Mouse (Mus musculus) lung, postnatal 36 days (tissue): Measurements from ENCODE around the gene Rab21.
"Not testable (repeated sequence)": the region's sequence is repeated elsewhere in the genome, so short reads cannot be mapped to it uniquely, and the experiment has no call there.

Experiments
- DNase-seq: peaks from one replicate; pipeline ENCODE4 v3.0.0; 2022; ENCODE audit warnings: mixed read lengths

The Rab21 gene

GRCm38 (mm10) chr10:115323295-115323694 is 7.9 kb upstream of the Rab21 start:
- DNase-seq: peak; percentile 72

GRCm38 (mm10) chr10:115321317-115322035 is 6.1 kb upstream of the Rab21 start:
- no peak for DNase-seq

GRCm38 (mm10) chr10:115318388-115318787 is 3.0 kb upstream of the Rab21 start:
- not testable (repeated sequence) for DNase-seq

GRCm38 (mm10) chr10:115316313-115316712 is 919 bp upstream of the Rab21 start:
- no peak for DNase-seq

- DNase-seq: peak; percentile 50
Observed at GRCm38 (mm10) chr10:115314582-115315452, 577 bp downstream of the Rab21 start.

GRCm38 (mm10) chr10:115314287-115314581 is 1.2 kb downstream of the Rab21 start:
- no peak for DNase-seq

- no peak for DNase-seq
Observed at GRCm38 (mm10) chr10:115313641-115314286, 1.6 kb downstream of the Rab21 start.

GRCm38 (mm10) chr10:115312732-115313131 is 2.7 kb downstream of the Rab21 start:
- DNase-seq: peak; percentile 30

- no peak for DNase-seq
Observed at GRCm38 (mm10) chr10:115312194-115312593, 3.2 kb downstream of the Rab21 start.

GRCm38 (mm10) chr10:115311263-115311965 is 4.0 kb downstream of the Rab21 start:
- peak; percentile 53 for DNase-seq

- DNase-seq: no peak
Observed at GRCm38 (mm10) chr10:115309191-115309590, 6.2 kb downstream of the Rab21 start.

GRCm38 (mm10) chr10:115307331-115307875 is 8.0 kb downstream of the Rab21 start:
- no peak for DNase-seq

GRCm38 (mm10) chr10:115298683-115299082 is 16.7 kb downstream of the Rab21 start:
- DNase-seq: no peak

GRCm38 (mm10) chr10:115297582-115297981 is 17.8 kb downstream of the Rab21 start:
- no peak for DNase-seq

- DNase-seq: no peak
Observed at GRCm38 (mm10) chr10:115296401-115296935, 18.9 kb downstream of the Rab21 start.

- no peak for DNase-seq
Observed at GRCm38 (mm10) chr10:115295162-115295561, 20.2 kb downstream of the Rab21 start.

GRCm38 (mm10) chr10:115294715-115295114 is 20.7 kb downstream of the Rab21 start:
- no peak for DNase-seq

- DNase-seq: no peak
Observed at GRCm38 (mm10) chr10:115293946-115294345, 21.4 kb downstream of the Rab21 start.

GRCm38 (mm10) chr10:115290671-115291070 is 24.7 kb downstream of the Rab21 start:
- DNase-seq: no peak

GRCm38 (mm10) chr10:115288856-115289255 is 26.5 kb downstream of the Rab21 start:
- DNase-seq: no peak

- DNase-seq: no peak
Observed at GRCm38 (mm10) chr10:115284170-115284569, 31.2 kb downstream of the Rab21 start.

- DNase-seq: no peak
Observed at GRCm38 (mm10) chr10:115281381-115281780, 34.0 kb downstream of the Rab21 start.
